ENCODE assay signal across 1 mouse cellular context in genomic region chr9:44561597-44561996, GRCm38 (mm10).
TF ChIP-seq lines count a peak whose summit lies in the region.

Gene Cxcr5, minus strand, starts transcription at chr9:44561877.

TF ChIP-seq in MEL, 35 proteins besides CTCF, POLR2A, EP300 and RAD21 (continued from another document):
- no peak for TF ChIP-seq KAT2A (conservative IDR thresholded peaks at IDR 0.05; ENCODE audit: low read depth, low read length)
- TF ChIP-seq MAX (IDR thresholded peaks at IDR 0.05; ENCODE audit: low read length) = peak; percentile 63
- no peak for TF ChIP-seq E2F4 (IDR thresholded peaks at IDR 0.05; ENCODE audit: borderline replicate concordance, low read depth, low read length)
